Mouse (Mus musculus): Measurements from ENCODE around the gene Pacsin2. TPM values are rescaled to one million over a fixed set of nuclear protein-coding genes. Genes with fewer than 3 reads are reported as not detected.

The Pacsin2 gene
- polyA plus RNA-seq, 1 experiment from 2014 or later: 43.2 TPM

- no peak overlapping the region for H3K4me2 ChIP-seq (replicated peaks; ENCODE audit: low read depth, low read length)
- 72% methylated on average over 10 of the region's 10 CpGs for WGBS
- DNase-seq (ENCODE audit: low spot score): no peak
These were observed 9.5 kb upstream of the Pacsin2 start for GRCm38 (mm10) chr15:83473832-83474465.

GRCm38 (mm10) chr15:83473251-83473650, 8.8 kb upstream of the Pacsin2 start:
- H3K27ac ChIP-seq (ENCODE audit: low read depth, low read length): no peak overlapping the region
- H3K36me3 ChIP-seq (ENCODE audit: control insufficient read depth, insufficient read depth, low read length): no peaks in the 10 kb centered on the region
- H3K27me3 ChIP-seq (ENCODE audit: control insufficient read depth, insufficient read depth, low read length): no peaks in the 10 kb centered on the region
- no peak overlapping the region for H3K9ac ChIP-seq (ENCODE audit: low read depth, low read length)
- no peaks in the 10 kb centered on the region for H3K4me1 ChIP-seq (replicated peaks; ENCODE audit: control insufficient read depth, insufficient read depth, low read length)
- DNase-seq (ENCODE audit: low spot score): no peak
- WGBS: 96% methylated on average over 1 of the region's 1 CpGs
- ATAC-seq (ENCODE audit: low FRiP score): no peak
- no peak overlapping the region for H3K4me2 ChIP-seq (replicated peaks; ENCODE audit: low read depth, low read length)
- no peak overlapping the region for H3K4me3 ChIP-seq (ENCODE audit: low read depth, low read length)
- H3K9me3 ChIP-seq (ENCODE audit: control insufficient read depth, low read length): no peaks in the 10 kb centered on the region

More at GRCm38 (mm10) chr15:83473832-83474465, 9.5 kb upstream of the Pacsin2 start:
- ATAC-seq (ENCODE audit: low FRiP score): no peak
- no peaks in the 10 kb centered on the region for H3K9me3 ChIP-seq (ENCODE audit: control insufficient read depth, low read length)
- no peaks in the 10 kb centered on the region for H3K4me1 ChIP-seq (replicated peaks; ENCODE audit: control insufficient read depth, insufficient read depth, low read length)
- H3K27me3 ChIP-seq (ENCODE audit: control insufficient read depth, insufficient read depth, low read length): no peaks in the 10 kb centered on the region
- no peak overlapping the region for H3K4me3 ChIP-seq (ENCODE audit: low read depth, low read length)
- H3K9ac ChIP-seq (ENCODE audit: low read depth, low read length): no peak overlapping the region
- no peaks in the 10 kb centered on the region for H3K36me3 ChIP-seq (ENCODE audit: control insufficient read depth, insufficient read depth, low read length)
- no peak overlapping the region for H3K27ac ChIP-seq (ENCODE audit: low read depth, low read length)

- Histone ChIP-seq H3K9me3 (ENCODE audit: control insufficient read depth, low read length) (no peaks in the 10 kb centered on the region), H3K27ac (ENCODE audit: low read depth, low read length) (no peak overlapping the region), H3K4me2 (replicated peaks; ENCODE audit: low read depth, low read length) (no peak overlapping the region), H3K9ac (ENCODE audit: low read depth, low read length) (no peak overlapping the region), H3K36me3 (ENCODE audit: control insufficient read depth, insufficient read depth, low read length) (no peaks in the 10 kb centered on the region), H3K27me3 (ENCODE audit: control insufficient read depth, insufficient read depth, low read length) (no peaks in the 10 kb centered on the region), H3K4me3 (ENCODE audit: low read depth, low read length) (no peak overlapping the region), H3K4me1 (replicated peaks; ENCODE audit: control insufficient read depth, insufficient read depth, low read length) (no peaks in the 10 kb centered on the region)
- DNase-seq (ENCODE audit: low spot score): no peak
- no peak for ATAC-seq (ENCODE audit: low FRiP score)
- WGBS: 73% methylated on average over 7 of the region's 7 CpGs
These were observed 7.1 kb upstream of the Pacsin2 start for GRCm38 (mm10) chr15:83471476-83471875.

GRCm38 (mm10) chr15:83470443-83470842, 6.0 kb upstream of the Pacsin2 start:
- 83% methylated on average over 8 of the region's 8 CpGs for WGBS
- no peak overlapping the region for H3K4me2 ChIP-seq (replicated peaks; ENCODE audit: low read depth, low read length)
- no peak for ATAC-seq (ENCODE audit: low FRiP score)

DNA sequence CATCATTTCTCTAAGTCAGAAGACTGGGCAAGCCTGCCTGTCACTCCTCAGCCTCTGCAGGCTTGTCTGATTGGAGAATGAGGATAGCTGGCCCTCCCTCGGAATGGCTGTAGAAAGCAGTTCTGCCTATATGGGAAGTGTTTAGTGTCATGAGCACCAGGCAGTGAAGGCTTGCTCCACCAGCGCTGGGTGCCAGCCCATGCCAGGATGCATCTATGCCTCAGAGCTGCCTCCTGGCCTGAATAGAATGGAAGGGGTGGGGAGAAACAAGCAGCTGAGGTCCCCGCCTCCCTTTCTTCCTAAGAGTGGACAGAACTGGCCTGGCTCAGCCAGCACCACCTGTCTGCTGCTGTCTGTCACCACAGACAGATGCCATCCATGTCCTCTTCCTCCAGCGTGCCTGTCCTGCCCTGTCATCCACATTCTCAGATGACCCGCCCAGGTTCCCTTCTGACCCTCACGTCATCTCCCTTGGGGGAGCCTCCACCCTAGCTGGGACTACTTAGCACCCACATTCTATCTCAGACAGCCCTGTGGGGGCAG, 4.9 kb upstream of the Pacsin2 start:
- Histone ChIP-seq H3K9me3 (ENCODE audit: control insufficient read depth, low read length) (no peaks in the 10 kb centered on the region), H3K4me1 (replicated peaks; ENCODE audit: control insufficient read depth, insufficient read depth, low read length) (no peaks in the 10 kb centered on the region), H3K9ac (ENCODE audit: low read depth, low read length) (no peak overlapping the region), H3K27me3 (ENCODE audit: control insufficient read depth, insufficient read depth, low read length) (no peaks in the 10 kb centered on the region), H3K4me3 (ENCODE audit: low read depth, low read length) (no peak overlapping the region), H3K27ac (ENCODE audit: low read depth, low read length) (no peak overlapping the region), H3K36me3 (ENCODE audit: control insufficient read depth, insufficient read depth, low read length) (no peaks in the 10 kb centered on the region), H3K4me2 (replicated peaks; ENCODE audit: low read depth, low read length) (no peak overlapping the region)
- DNase-seq (ENCODE audit: low spot score): no peak
- 65% methylated on average over 6 of the region's 6 CpGs for WGBS
- ATAC-seq (ENCODE audit: low FRiP score): no peak

More at GRCm38 (mm10) chr15:83470443-83470842, 6.0 kb upstream of the Pacsin2 start:
- no peaks in the 10 kb centered on the region for H3K9me3 ChIP-seq (ENCODE audit: control insufficient read depth, low read length)
- no peaks in the 10 kb centered on the region for H3K36me3 ChIP-seq (ENCODE audit: control insufficient read depth, insufficient read depth, low read length)
- no peak overlapping the region for H3K27ac ChIP-seq (ENCODE audit: low read depth, low read length)
- H3K9ac ChIP-seq (ENCODE audit: low read depth, low read length): no peak overlapping the region
- H3K27me3 ChIP-seq (ENCODE audit: control insufficient read depth, insufficient read depth, low read length): no peaks in the 10 kb centered on the region
- no peaks in the 10 kb centered on the region for H3K4me1 ChIP-seq (replicated peaks; ENCODE audit: control insufficient read depth, insufficient read depth, low read length)
- no peak overlapping the region for H3K4me3 ChIP-seq (ENCODE audit: low read depth, low read length)
- no peak for DNase-seq (ENCODE audit: low spot score)

- H3K27ac ChIP-seq (ENCODE audit: low read depth, low read length): no peak overlapping the region
- H3K4me1 ChIP-seq (replicated peaks; ENCODE audit: control insufficient read depth, insufficient read depth, low read length): peaks cover 4% of the 10 kb centered on the region; the same call in 1 of the 2 replicates
- H3K9me3 ChIP-seq (ENCODE audit: control insufficient read depth, low read length): no peaks in the 10 kb centered on the region
- H3K27me3 ChIP-seq (ENCODE audit: control insufficient read depth, insufficient read depth, low read length): no peaks in the 10 kb centered on the region
- no peak overlapping the region for H3K4me3 ChIP-seq (ENCODE audit: low read depth, low read length)
- H3K9ac ChIP-seq (ENCODE audit: low read depth, low read length): no peak overlapping the region
- no peaks in the 10 kb centered on the region for H3K36me3 ChIP-seq (ENCODE audit: control insufficient read depth, insufficient read depth, low read length)
- no peak for ATAC-seq (ENCODE audit: low FRiP score)
- WGBS: 87% methylated on average over 9 of the region's 9 CpGs
- no peak for DNase-seq (ENCODE audit: low spot score)
- H3K4me2 ChIP-seq (replicated peaks; ENCODE audit: low read depth, low read length): no peak overlapping the region
These were observed 3.0 kb upstream of the Pacsin2 start for GRCm38 (mm10) chr15:83467232-83467966.

DNA sequence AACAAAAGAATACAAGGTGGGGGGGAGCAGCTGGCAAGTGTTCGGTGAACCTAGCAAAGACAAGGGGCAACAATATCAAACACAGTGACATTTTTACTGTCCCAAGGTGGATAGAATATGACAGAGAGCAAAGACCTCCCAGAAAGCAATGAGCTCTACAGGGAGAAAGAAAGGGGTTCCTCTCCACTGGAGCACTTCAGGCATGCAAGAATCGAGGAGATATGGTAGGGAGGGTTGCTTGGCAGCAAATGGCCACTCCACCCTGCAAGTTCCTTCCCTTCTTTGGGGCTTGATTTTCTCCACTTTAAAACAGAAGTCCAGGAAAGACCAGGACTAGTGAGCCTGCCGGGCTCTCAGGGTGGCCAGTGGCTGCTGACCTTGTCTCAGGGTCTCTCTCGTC, 1.9 kb upstream of the Pacsin2 start:
- Histone ChIP-seq H3K27ac (ENCODE audit: low read depth, low read length) (no peak overlapping the region), H3K36me3 (ENCODE audit: control insufficient read depth, insufficient read depth, low read length) (no peaks in the 10 kb centered on the region), H3K27me3 (ENCODE audit: control insufficient read depth, insufficient read depth, low read length) (no peaks in the 10 kb centered on the region), H3K9ac (ENCODE audit: low read depth, low read length) (no peak overlapping the region), H3K4me3 (ENCODE audit: low read depth, low read length) (no peak overlapping the region), H3K4me1 (replicated peaks; ENCODE audit: control insufficient read depth, insufficient read depth, low read length) (peaks cover 4% of the 10 kb centered on the region; the same call in 1 of the 2 replicates), H3K9me3 (ENCODE audit: control insufficient read depth, low read length) (no peaks in the 10 kb centered on the region), H3K4me2 (replicated peaks; ENCODE audit: low read depth, low read length) (no peak overlapping the region)
- 83% methylated on average over 4 of the region's 4 CpGs for WGBS
- no peak for ATAC-seq (ENCODE audit: low FRiP score)
- no peak for DNase-seq (ENCODE audit: low spot score)

DNA sequence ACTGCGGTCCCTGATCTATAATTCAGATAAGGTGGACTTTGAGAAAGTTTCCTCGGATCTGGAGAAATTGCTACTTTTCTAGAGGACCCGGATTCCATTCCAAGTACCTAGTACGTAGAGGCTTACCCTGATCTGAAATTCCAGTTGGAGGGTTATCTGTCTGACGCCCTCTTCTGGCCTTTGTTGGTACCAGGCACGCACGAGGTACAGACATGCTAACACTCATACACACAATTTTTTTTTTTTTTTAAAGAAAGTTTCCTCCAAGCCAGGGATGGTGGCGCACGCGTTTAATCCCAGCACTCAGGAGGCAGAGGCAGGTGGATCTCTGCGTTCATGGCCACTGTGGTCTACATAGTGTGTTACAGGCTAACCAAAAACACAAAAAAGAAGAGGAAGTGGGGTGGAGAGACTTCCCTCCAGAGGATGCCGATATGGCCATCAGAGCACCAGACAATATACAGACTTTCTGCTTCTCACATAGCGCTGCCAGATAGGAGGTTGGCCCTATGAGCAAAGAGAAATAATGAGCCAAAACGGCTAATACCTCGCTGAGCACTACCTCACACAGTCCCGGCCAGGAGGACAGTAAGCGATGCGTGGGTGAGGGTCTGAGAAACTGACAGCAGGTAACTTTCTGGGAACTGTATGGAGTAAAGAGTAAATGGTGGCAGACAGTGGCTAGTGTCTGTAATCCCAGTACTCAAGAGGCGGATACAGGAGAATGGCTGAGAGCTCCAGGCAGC, 672 bp upstream of the Pacsin2 start:
- Histone ChIP-seq H3K4me3 (ENCODE audit: low read depth, low read length) (peak overlapping the region; percentile 81; the same call in 1 of the 2 replicates), H3K27me3 (ENCODE audit: control insufficient read depth, insufficient read depth, low read length) (no peaks in the 10 kb centered on the region), H3K27ac (ENCODE audit: low read depth, low read length) (no peak overlapping the region), H3K36me3 (ENCODE audit: control insufficient read depth, insufficient read depth, low read length) (no peaks in the 10 kb centered on the region), H3K4me2 (replicated peaks; ENCODE audit: low read depth, low read length) (0 out of 2 replicates have a peak overlapping the region, but pooled peaks have one; percentile 78), H3K9ac (ENCODE audit: low read depth, low read length) (no peak overlapping the region), H3K4me1 (replicated peaks; ENCODE audit: control insufficient read depth, insufficient read depth, low read length) (peaks cover 4% of the 10 kb centered on the region; the same call in 1 of the 2 replicates), H3K9me3 (ENCODE audit: control insufficient read depth, low read length) (no peaks in the 10 kb centered on the region)
- WGBS: 78% methylated on average over 19 of the region's 19 CpGs
- DNase-seq (ENCODE audit: low spot score) (no peak), ATAC-seq (ENCODE audit: low FRiP score) (peak; percentile 53; the same call in 1 of the 2 replicates)
